Mouse (Mus musculus): ENCODE measurements at regions not wholly inside any gene's neighbourhood (a gene's known extent, or its start where the extent isn't known, plus 50 kb on each side); places are given as distances from the start of the nearest gene placed in this dataset.

- no peak for DNase-seq (ENCODE audit: low read depth, low spot score)
Observed at GRCm38 (mm10) chr8:78148006-78148405, 65.1 kb upstream of the Ttc29 start.

- no peak for DNase-seq (ENCODE audit: low read depth, low spot score)
Observed at GRCm38 (mm10) chr8:78154873-78155272, 58.2 kb upstream of the Ttc29 start.

GRCm38 (mm10) chr8:78162046-78162445, 51.1 kb upstream of the Ttc29 start:
- DNase-seq (ENCODE audit: low read depth, low spot score), result no peak

GRCm38 (mm10) chr8:78162763-78163508, 50.2 kb upstream of the Ttc29 start:
- no peak for DNase-seq (ENCODE audit: low read depth, low spot score)
